Mouse (Mus musculus) erythroblast, embryonic 14.5 days (primary cell): ENCODE results near the gene Rbfox1.

Experiments
- GATA1 ChIP-seq: IDR thresholded peaks from 2 replicates; pipeline ENCODE4 v1.6.1; 2012; ENCODE audit warnings: low read length, inconsistent platforms, mixed read lengths
- TAL1 ChIP-seq: IDR thresholded peaks from 3 replicates; pipeline ENCODE4 v1.6.1; 2012; ENCODE audit warnings: low read length, inconsistent platforms, mixed read lengths

DNA sequence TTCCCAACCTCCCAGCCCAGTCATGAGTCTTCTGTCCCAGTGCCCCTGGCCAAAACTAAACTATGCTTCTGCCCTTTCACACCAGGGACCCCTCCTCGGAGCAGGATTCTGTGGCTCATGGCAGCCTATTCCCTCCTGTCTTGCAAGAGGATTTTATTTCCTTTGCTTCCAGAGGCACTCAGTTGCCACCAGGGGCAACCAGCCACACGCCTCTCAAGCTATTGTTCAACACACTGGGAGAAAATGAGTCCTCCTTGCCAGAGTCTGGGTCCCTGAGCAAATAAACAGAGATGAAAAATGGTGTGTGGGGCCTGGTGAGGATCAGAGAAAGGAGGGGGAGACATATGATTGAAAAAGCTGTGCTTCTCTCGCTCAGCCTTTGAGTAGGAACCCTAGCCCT lies 327.8 kb downstream of the Rbfox1 start:
- TF ChIP-seq TAL1 (no peak), GATA1 (no peak)
